Mouse (Mus musculus): ENCODE results near the gene Retreg2.

- TF ChIP-seq CTCF (IDR thresholded peaks at IDR 0.05) (no peak), EP300 (IDR thresholded peaks at IDR 0.05) (no peak)
Observed at GRCm38 (mm10) chr1:75125418-75125817, 17.2 kb upstream of the Retreg2 start.

Measured in lung, postnatal 0 days (tissue).